Mouse (Mus musculus) neural tube, embryonic 10.5 days (tissue): ENCODE results near the gene Stk40.
A peak's percentile ranks its signal among the peaks of the same experiment; 100 is the strongest.
"Not testable (repeated sequence)": the region's sequence is repeated elsewhere in the genome, so short reads cannot be mapped to it uniquely, and the experiment has no call there.

Experiments
- DNase-seq: peaks from one replicate; pipeline ENCODE4 v3.0.0-alpha.2; 2017; ENCODE audit warnings: low spot score; ENCODE audit errors: extremely low spot score

The Stk40 gene

DNA sequence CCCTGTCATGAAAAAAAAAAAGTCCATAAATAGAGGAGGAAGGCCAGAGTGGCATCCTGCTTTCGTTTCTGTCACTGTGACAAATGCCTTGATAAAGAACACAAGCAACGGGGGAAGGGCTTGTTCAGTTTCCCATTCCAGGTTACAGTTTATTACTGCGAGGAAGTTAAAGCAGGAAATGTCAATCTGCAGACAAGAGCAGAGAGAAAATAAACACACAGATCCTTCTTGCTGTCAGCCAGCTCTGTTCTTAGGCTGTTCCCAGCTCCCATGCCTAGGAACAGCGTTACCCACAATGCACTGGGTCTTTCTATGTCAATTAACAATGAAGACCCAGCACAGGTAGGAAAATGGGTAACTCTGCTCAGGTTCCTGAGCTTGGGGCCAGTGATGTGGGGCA lies 51.4 kb downstream of the Stk40 start:
- DNase-seq: no peak

- no peak for DNase-seq
These were observed 52.1 kb downstream of the Stk40 start for GRCm38 (mm10) chr4:126155869-126156268.

GRCm38 (mm10) chr4:126156617-126157016 lies 52.9 kb downstream of the Stk40 start:
- DNase-seq: no peak

- no peak for DNase-seq
These were observed 53.8 kb downstream of the Stk40 start for GRCm38 (mm10) chr4:126157562-126157961.

DNA sequence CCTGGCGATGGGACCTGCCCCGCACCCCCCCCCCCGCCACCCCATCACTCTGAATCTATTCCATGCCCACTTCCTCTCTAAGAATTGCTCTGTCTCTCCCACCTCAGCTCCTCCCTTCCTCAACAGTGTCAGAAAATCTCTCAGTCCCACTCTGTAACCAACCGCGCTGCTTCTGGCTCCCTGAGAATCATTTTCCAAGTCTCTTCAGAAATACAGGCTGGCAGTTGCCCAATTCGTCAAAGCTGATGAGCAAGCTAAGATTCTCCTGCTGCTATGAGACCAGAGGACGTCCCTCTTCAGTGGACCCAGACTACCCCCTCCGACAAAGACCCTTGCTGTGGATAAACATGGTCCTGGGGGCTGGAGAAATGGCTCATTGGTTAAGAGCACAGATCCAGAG lies 55.7 kb downstream of the Stk40 start:
- no peak for DNase-seq

- no peak for DNase-seq
These were observed 57.2 kb downstream of the Stk40 start for GRCm38 (mm10) chr4:126160981-126161380.

DNA sequence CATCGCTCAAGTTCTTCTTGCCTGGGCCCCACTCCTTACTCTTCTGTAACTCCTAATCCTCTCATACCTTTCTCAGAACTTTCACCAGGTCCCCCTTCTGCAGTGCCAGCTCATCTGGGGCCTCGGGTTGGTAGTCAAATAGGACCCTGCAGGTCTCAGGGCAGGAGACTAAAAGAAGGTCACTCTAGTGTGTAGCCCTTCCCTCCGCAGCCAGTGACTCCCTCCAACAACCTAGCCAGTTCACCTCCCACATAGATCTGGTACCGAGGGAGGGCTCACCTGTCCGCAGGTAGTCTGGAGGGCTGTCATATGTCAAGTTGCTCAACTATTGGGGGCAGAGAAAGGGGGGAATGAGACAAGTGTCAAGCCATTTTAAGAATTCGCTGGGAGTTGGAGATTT lies 57.7 kb downstream of the Stk40 start:
- no peak for DNase-seq

GRCm38 (mm10) chr4:126161986-126162385 lies 58.2 kb downstream of the Stk40 start:
- no peak for DNase-seq

DNA sequence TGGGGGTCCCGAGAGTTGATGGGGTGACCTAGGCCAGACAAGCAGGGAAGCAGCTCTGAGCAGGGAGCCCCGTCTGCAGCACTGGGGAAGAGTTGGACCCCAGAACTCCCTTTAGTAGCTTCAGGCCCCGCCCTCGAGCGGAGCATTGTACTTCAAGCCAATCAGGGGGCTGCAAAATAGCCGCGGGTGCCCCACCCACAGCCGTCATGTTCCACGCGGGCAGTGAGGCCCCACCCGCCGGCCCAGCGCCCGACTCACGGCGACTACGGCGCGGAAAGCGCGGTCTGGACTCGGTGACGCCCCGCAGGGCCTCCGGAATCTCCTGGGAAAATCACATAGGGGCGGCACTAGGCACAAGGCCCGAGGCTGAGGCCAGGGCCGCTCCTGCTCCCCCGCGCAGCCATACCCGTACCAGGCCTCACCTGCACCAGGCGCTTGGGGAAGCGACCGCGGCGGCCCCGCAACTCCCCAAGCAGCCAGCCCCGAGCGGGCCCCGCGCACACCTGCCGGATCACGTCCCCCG lies 58.8 kb downstream of the Stk40 start:
- DNase-seq: peak; percentile 78

GRCm38 (mm10) chr4:126163067-126163659 lies 59.4 kb downstream of the Stk40 start, which contains the start of gene Sh3d21:
Gene Sh3d21, minus strand, starts transcription at chr4:126163491.
- DNase-seq: no peak

DNA sequence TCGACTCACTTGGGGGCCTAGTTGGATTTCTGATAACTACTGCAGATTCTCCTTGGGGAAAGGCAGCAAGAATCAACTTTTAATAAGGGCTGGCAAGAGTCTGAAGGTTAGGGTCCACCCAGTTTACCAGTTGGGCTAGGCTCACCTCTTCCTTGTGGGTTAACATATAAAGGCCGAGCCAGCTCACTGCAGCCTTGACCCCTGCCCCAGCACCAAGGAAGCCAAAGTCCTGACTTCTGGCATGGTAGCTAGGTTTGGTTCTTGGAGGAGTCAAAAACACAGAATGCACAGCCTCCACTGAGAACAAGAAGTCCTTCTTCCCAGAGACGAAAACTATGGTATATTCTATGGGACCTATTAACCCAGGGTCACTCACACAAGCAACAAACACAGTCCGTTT lies 59.9 kb downstream of the Stk40 start:
- DNase-seq: no peak

- not testable (repeated sequence) for DNase-seq
These were observed 61.3 kb downstream of the Stk40 start for GRCm38 (mm10) chr4:126165092-126165491.

GRCm38 (mm10) chr4:126166084-126166483 lies 62.3 kb downstream of the Stk40 start:
- DNase-seq: no peak

GRCm38 (mm10) chr4:126168851-126169250 lies 65.1 kb downstream of the Stk40 start:
- DNase-seq: no peak

GRCm38 (mm10) chr4:126170737-126171136 lies 67.0 kb downstream of the Stk40 start:
- not testable (repeated sequence) for DNase-seq

DNA sequence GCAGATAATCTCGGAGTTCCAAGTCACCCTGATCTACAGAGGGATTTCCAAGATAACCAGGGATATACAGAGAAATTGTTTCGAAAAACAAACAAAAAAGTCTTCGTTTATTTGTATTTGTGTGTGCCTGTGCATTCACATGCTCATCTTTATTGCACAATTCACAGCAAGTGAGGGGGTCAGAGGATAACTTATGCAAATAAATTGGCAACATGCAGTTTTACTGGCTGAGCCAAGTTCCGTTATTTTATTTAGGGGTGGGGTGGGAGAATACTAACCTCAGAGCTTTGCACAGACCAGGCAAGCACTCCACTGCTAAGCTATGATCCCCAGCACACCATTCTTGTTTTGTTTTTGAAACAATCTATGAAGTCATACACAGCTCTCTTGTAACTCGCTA lies 70.0 kb downstream of the Stk40 start:
- DNase-seq: no peak

DNA sequence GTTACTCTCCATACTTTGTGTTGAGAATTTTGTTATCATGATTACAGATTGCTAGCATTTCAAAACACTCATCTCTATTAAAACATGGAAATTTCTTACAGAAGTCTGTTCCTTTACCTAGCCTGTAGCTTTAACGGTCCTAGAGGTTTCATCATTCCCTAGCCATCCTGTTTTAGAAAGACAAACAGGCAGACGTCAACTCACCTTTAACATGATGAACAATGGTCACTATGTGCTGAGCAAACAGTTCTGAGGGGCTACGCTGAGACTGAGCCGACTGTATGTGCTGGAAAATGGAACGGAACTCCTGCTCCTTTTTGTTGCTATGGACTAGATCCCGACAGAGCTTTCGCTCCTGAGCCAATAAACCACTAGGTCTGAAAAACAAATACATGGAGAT lies 72.2 kb downstream of the Stk40 start:
- not testable (repeated sequence) for DNase-seq

DNA sequence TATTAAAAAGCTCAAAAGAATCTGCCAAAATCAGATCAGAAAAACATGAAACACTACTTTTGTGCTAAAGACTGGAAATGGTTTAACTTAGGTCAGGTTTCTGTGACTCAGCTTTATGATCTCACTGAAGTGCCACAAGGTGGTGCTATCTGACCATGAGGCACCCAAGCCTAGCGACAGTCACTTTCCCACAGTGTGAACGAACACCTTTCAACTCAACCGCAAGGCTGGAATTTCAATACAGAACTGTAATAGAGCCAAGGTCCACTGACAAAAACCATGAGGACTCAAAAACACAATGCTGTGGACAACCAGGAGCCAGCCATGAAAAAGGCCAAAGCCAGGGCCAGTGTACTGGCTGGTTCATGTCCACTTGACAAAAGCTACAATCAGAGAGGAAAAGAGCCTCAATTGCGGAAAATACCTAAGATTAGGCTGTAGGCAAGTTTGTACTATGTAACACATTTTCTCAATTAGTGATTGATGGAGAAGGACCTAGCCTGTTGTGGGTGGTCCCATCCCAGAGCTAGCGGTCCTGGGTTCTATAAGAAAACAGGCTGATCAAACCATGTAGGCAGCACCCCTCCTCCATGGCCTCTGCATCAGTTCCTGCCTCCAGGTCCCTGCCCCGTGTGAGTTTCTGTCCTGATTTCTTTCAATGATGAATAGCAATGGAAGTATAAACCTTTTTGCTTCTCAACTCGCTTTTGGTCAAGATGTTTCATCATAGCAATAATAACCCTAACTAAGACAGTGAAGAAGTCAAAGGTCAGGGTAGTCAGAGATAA lies 77.6 kb downstream of the Stk40 start:
- peak; percentile 30 for DNase-seq

- no peak for DNase-seq
These were observed 79.3 kb downstream of the Stk40 start for GRCm38 (mm10) chr4:126183034-126183433.

DNA sequence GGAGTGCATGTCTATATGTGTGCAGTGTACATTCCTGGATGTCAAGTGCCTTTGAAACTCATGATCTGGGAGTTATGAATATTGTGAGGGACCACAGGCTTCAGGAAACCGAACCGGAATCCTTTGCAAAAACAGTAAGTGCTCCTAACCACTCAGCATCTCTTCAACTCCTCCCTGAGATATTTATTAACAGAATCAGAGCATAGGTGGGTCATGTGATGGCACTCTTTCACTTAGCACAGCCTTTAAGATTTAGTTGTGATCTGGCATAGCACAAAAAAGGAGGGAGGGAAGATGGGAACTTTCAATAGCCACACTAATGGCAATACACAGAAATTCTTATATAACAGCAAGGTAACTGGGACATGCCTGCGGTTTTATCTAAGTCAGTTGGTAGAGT lies 83.3 kb downstream of the Stk40 start:
- DNase-seq: no peak
